Mouse (Mus musculus) left cerebral cortex, postnatal 25 days (tissue): ENCODE results near the gene Gm14698. TPM values are rescaled to one million over a fixed set of nuclear protein-coding genes. Genes with fewer than 3 reads are reported as not detected.
"Not testable (repeated sequence)": the region's sequence is repeated elsewhere in the genome, so short reads cannot be mapped to it uniquely, and the experiment has no call there.

Source experiments
- DNase-seq, 2 experiments: peaks; one replicate each; pipeline ENCODE4 v3.0.0; 2022; ENCODE audit warnings: low spot score in 2 of 2, mixed read lengths in 1 of 2
- intact Hi-C: fragments of 180-260 bp; cut with DNase I; formaldehyde crosslinking; loops from one replicate; pipeline ENCODE4 v1.15.1; 2025
- total RNA-seq, 2 experiments: library from RNA; stranded (reverse); gene quantifications; 2 replicates each; pipeline ENCODE4 v1.2.3; 2021

Gene Gm14698
- total RNA-seq = 1 to 10 TPM in 1 of 2 experiments, under 1 TPM in 1; 0.71 to 1.2 TPM

DNA sequence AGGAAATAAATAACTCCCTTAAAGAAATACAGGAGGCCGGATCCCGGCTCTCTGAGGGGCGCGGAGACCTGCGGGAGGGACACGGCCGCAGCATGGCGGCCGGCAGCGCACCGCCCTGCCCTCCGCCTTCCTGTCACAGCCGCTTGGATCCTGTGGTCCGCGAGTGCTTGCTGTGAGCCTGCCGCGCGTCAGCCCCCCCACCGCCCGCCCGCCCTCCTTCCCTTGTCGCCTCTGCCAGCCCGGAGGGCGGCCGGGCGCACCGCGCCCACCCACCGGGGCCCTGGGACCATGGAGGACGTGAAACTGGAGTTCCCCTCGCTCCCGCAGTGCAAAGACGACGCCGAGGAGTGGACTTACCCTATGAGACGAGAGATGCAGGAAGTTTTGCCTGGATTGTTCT lies at the start of gene Gm14698:
TSS of gene Gm14698 (plus strand) at position 35 of the 400 bp plus-strand sequence.
- intact Hi-C loops = not testable (repeated sequence)
- peak in 1 of 2 experiments; percentile 12 for DNase-seq

DNA sequence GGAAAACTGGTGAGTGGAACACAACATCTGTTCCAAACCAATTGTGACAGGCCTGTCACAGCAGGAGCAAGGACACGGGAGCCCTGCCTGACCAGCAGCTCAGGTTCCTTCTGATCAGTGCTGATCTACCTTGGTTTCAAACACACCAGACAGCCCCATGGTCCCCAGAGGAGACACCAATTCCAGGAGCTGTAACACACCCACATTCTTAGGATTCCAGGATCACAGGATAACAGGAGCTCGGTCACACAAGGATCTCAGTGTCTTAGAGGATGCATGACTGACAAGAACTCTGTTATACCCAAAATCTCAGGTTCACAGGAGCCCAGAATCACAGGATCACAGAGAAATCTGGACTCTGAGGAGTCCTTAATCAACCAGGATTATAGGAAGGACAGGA lies 444 bp upstream of the Gm14698 start:
- DNase-seq, intact Hi-C loops: not testable (repeated sequence)

DNA sequence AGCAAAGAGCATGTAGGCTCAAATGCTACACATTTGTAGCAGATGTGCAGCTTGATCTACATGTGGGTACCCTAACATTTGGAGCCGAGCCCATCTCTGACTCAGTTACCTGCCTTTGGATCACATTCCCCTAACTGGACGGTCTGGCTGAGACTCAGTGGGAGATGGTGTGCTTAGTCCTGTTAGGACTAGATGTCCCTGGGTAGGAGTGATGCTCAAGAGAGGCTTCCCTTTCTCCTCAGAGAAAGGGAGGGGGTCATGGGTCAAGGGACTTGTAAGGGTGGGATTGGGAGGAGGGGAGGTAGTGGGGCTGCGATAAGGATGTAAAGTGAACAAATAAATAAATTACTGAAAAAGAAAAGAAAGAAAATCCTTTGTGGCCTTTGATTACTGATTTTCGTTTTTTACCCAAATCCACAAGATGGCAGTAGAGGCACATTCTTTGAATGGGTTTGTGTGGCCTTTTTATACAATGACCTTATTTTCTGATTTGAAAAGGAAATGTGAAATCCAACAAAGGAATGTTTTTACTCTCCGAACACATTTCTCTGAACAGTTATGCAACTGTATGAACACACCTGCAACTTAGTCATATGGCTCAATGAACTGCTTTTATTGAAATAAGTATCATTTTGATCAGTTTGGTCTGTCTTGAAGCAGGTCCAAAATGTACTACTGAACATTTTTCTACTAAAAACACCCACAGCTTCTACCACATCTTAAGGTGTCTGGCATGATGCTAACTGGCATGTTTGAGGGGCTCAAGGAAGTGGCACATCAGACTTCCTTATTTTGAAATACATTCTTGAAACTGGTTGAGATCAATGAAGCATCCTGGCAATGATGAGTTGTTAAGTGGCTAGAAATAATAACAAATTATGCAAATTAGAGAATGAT lies 18.9 kb downstream of the Gm14698 start:
- intact Hi-C loops = loop anchor here (2.0 kb wide), 1 partner anchor 1491 kb away; no protein-coding TSS in a partner anchor
- peak; percentile 5 to 18 for DNase-seq

DNA sequence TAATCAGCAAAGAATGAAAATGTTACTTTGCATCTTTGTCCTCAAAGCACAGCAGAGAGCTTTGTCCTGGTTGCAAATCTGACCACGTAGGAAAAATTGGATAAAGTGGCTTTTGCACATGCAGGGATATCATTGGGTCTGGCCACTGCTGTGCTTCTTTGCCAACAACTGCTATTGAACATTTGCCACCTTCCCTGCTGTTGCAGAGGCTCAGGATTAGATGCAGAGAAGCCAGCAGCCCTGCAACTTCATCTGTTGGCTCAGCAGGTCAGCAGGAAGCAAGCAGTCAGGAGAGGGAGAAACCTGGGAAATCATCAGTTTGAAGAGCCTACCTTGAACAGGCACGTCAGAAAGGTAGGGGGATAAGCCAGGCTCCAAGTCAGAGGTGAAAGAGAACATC lies 44.3 kb downstream of the Gm14698 start:
- intact Hi-C loops = no loop called here
- DNase-seq = no peak

Other genes starting within 250 kb of the Gm14698 start
- 10 to 100 TPM; 72.4 to 72.8 TPM for gene Fmr1, start 142.6 kb upstream of the Gm14698 start, total RNA-seq
- gene Fmr1nb, start 59.3 kb upstream of the Gm14698 start, total RNA-seq = not detected
- gene Gm6812, start 72.0 kb downstream of the Gm14698 start, total RNA-seq = not detected